9 mouse cellular contexts compared by ENCODE assay signal in genomic region chr16:93078909-93079308, GRCm38 (mm10).
DNase-seq lines count a peak whose midpoint lies in the region; ATAC-seq and TF ChIP-seq lines count a peak whose summit lies in the region.
"Had no signal": no experiment of that assay in that cellular context is flagged by ENCODE, and none has a peak within 500 bp of the region (broad histone marks: within the 10 kb centered on the region; RNA-seq: fewer than 3 reads in every experiment).

No protein-coding gene starts in this region.

- ATAC-seq in kidney, embryonic 16.5 days (ENCODE audit: low FRiP score, low TSS enrichment): no peak
- no peak for ATAC-seq in embryonic facial prominence, embryonic 13.5 days (ENCODE audit: insufficient number of reproducible peaks, insufficient read depth, low FRiP score, low TSS enrichment, low read depth)
- no peak for ATAC-seq in forebrain, embryonic 13.5 days
- no peak for ATAC-seq in limb, embryonic 14.5 days (ENCODE audit: low FRiP score, low read depth)
- ATAC-seq in liver, postnatal 0 days: no peak

- TF ChIP-seq CTCF in liver, postnatal 0 days (IDR thresholded peaks at IDR 0.05; ENCODE audit: low read depth): no peak

- WGBS in kidney, embryonic 16.5 days: 62% methylated on average over 3 of the region's 3 CpGs
- 72% methylated on average over 3 of the region's 3 CpGs for WGBS in embryonic facial prominence, embryonic 13.5 days
- 52% methylated on average over 3 of the region's 3 CpGs for WGBS in forebrain, embryonic 13.5 days
- 72% methylated on average over 3 of the region's 3 CpGs for whole genome bisulfite sequencing in limb, embryonic 14.5 days
- WGBS in liver, postnatal 0 days (ENCODE audit: insufficient replicate concordance): 66% methylated on average over 3 of the region's 3 CpGs

- no peak overlapping the region; the same call in 1 of the 2 replicates for H3K4me3 ChIP-seq in kidney, embryonic 16.5 days (ENCODE audit: low read length)
- no peak overlapping the region for H3K4me3 ChIP-seq in embryonic facial prominence, embryonic 13.5 days
- H3K4me3 ChIP-seq in forebrain, embryonic 13.5 days: no peak overlapping the region
- no peak overlapping the region for H3K4me3 ChIP-seq in limb, embryonic 14.5 days (replicated peaks; ENCODE audit: low read length)
- H3K4me3 ChIP-seq in liver, postnatal 0 days (ENCODE audit: low read depth, low read length): no peak overlapping the region

- no peaks in the 10 kb centered on the region for H3K27me3 ChIP-seq in kidney, embryonic 16.5 days (ENCODE audit: insufficient read depth, low read length)
- no peaks in the 10 kb centered on the region; the same call in 1 of the 2 replicates for H3K27me3 ChIP-seq in embryonic facial prominence, embryonic 13.5 days
- no peaks in the 10 kb centered on the region for H3K27me3 ChIP-seq in forebrain, embryonic 13.5 days
- no peaks in the 10 kb centered on the region for H3K27me3 ChIP-seq in limb, embryonic 14.5 days (ENCODE audit: control insufficient read depth, insufficient read depth, low read length)
- H3K27me3 ChIP-seq in liver, postnatal 0 days (ENCODE audit: insufficient read depth, low read length): no peaks in the 10 kb centered on the region

- no peaks in the 10 kb centered on the region for H3K9me3 ChIP-seq in kidney, embryonic 16.5 days (ENCODE audit: low read length)
- no peaks in the 10 kb centered on the region for H3K9me3 ChIP-seq in embryonic facial prominence, embryonic 13.5 days
- H3K9me3 ChIP-seq in forebrain, embryonic 13.5 days (replicated peaks): 0 out of 2 replicates have a peak, but pooled peaks cover 5% of the 10 kb centered on the region
- H3K9me3 ChIP-seq in limb, embryonic 14.5 days (ENCODE audit: control insufficient read depth, low read length): no peaks in the 10 kb centered on the region
- H3K9me3 ChIP-seq in liver, postnatal 0 days (ENCODE audit: low read length): no peaks in the 10 kb centered on the region

- peak overlapping the region; percentile 51 for H3K4me2 ChIP-seq in kidney, embryonic 16.5 days (replicated peaks; ENCODE audit: low read depth, low read length)
- H3K4me2 ChIP-seq in embryonic facial prominence, embryonic 13.5 days: peak overlapping the region; percentile 50
- H3K4me2 ChIP-seq in forebrain, embryonic 13.5 days: peak overlapping the region; percentile 57
- H3K4me2 ChIP-seq in limb, embryonic 14.5 days (replicated peaks; ENCODE audit: low read depth, low read length, severe bottlenecking): peak overlapping the region; percentile 37; the same call in 1 of the 2 replicates
- no peak overlapping the region for H3K4me2 ChIP-seq in liver, postnatal 0 days (ENCODE audit: low read depth, low read length)

- DNase-seq in kidney, postnatal 25 days: no peak
- DNase-seq in limb, embryonic 14.5 days (ENCODE audit: low spot score): no peak
- no peak for DNase-seq in liver, postnatal 0 days
- no peak for DNase-seq in right cerebral cortex, adult 2 months (ENCODE audit: low spot score in 2 of 2)
- DNase-seq in cerebellum, adult 9-10 months: no peak
- DNase-seq: cerebellum, postnatal 36 days had no signal

- H3K36me3 ChIP-seq in kidney, embryonic 16.5 days (ENCODE audit: insufficient read depth, low read length): no peaks in the 10 kb centered on the region
- H3K36me3 ChIP-seq in embryonic facial prominence, embryonic 13.5 days: no peaks in the 10 kb centered on the region
- H3K36me3 ChIP-seq in forebrain, embryonic 13.5 days (ENCODE audit: poor library complexity, severe bottlenecking): no peaks in the 10 kb centered on the region; the same call in 1 of the 2 replicates
- no peaks in the 10 kb centered on the region for H3K36me3 ChIP-seq in limb, embryonic 14.5 days (ENCODE audit: control insufficient read depth, insufficient read depth, low read length)
- H3K36me3 ChIP-seq in liver, postnatal 0 days (replicated peaks; ENCODE audit: insufficient read depth, low read length): no peaks in the 10 kb centered on the region

- peak overlapping the region; percentile 11; the same call in 1 of the 2 replicates for H3K27ac ChIP-seq in kidney, embryonic 16.5 days (ENCODE audit: low read length)
- H3K27ac ChIP-seq in embryonic facial prominence, embryonic 13.5 days: peak overlapping the region; percentile 83
- H3K27ac ChIP-seq in forebrain, embryonic 13.5 days: no peak overlapping the region
- no peak overlapping the region for H3K27ac ChIP-seq in limb, embryonic 14.5 days (replicated peaks; ENCODE audit: low read depth, low read length)
- no peak overlapping the region for H3K27ac ChIP-seq in liver, postnatal 0 days (ENCODE audit: low read depth)

- H3K4me1 ChIP-seq in kidney, embryonic 16.5 days (ENCODE audit: insufficient read depth, low read length): peaks cover 6% of the 10 kb centered on the region; the same call in 1 of the 2 replicates
- H3K4me1 ChIP-seq in embryonic facial prominence, embryonic 13.5 days: peaks cover 33% of the 10 kb centered on the region
- H3K4me1 ChIP-seq in forebrain, embryonic 13.5 days: peaks cover 11% of the 10 kb centered on the region
- peaks cover 23% of the 10 kb centered on the region for H3K4me1 ChIP-seq in limb, embryonic 14.5 days (ENCODE audit: control insufficient read depth, insufficient read depth, low read length)
- no peaks in the 10 kb centered on the region for H3K4me1 ChIP-seq in liver, postnatal 0 days (ENCODE audit: insufficient read depth)

- no peak overlapping the region for H3K9ac ChIP-seq in kidney, embryonic 16.5 days (replicated peaks; ENCODE audit: low read length)
- H3K9ac ChIP-seq in embryonic facial prominence, embryonic 13.5 days: peak overlapping the region; percentile 22; the same call in 1 of the 2 replicates
- H3K9ac ChIP-seq in forebrain, embryonic 13.5 days: no peak overlapping the region
- no peak overlapping the region for H3K9ac ChIP-seq in limb, embryonic 14.5 days (ENCODE audit: low read depth, low read length, severe bottlenecking)
- no peak overlapping the region for H3K9ac ChIP-seq in liver, postnatal 0 days (replicated peaks)

- no peak for TF ChIP-seq EP300 in liver, postnatal 0 days (IDR thresholded peaks at IDR 0.05; ENCODE audit: low read depth)

- no peak for TF ChIP-seq POLR2A in limb, embryonic 14.5 days (IDR thresholded peaks at IDR 0.05; ENCODE audit: borderline replicate concordance, extremely low read depth, insufficient read depth, insufficient read length)

Comparison
In these comparisons a context has a peak if more than half of its experiments do, and no peak if none do; other contexts are left out.
1. H3K27ac ChIP-seq: peak in kidney, embryonic 16.5 days (single experiment) and embryonic facial prominence, embryonic 13.5 days (single experiment); none in forebrain, embryonic 13.5 days (single experiment), limb, embryonic 14.5 days (single experiment) and liver, postnatal 0 days (single experiment).